ENCODE assay signal across 8 mouse cellular contexts in the genomic region with DNA sequence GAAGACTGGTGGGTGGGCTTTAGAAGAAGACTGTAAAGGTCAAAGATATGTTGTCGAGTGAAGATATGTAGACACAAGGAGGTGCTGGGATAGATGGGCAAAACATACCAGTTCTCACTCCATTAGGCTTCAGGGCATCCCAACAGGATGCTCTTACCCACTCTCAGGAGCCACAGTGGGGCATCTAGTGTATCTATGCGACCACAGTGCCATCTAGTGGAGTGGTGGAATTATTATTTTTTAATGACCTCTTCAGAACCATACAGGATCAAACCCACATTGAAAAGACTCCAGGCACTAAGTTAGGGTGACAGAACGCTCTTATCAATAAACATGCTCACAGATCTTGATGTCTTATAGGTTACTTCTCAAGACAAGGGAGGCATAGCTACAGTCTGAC.
A peak's percentile ranks its signal among the peaks of the same experiment; 100 is the strongest.
DNase-seq lines count a peak whose midpoint lies in the region; ATAC-seq and TF ChIP-seq lines count a peak whose summit lies in the region.

No protein-coding gene starts in this region.

- H3K27ac ChIP-seq in forebrain, embryonic 14.5 days (ENCODE audit: low read depth, low read length): no peak overlapping the region

- no peak overlapping the region for H3K4me2 ChIP-seq in forebrain, embryonic 14.5 days (ENCODE audit: low read length)

- 52% methylated on average over 3 of the region's 3 CpGs for WGBS in forebrain, embryonic 14.5 days
- 21% methylated on average over 3 of the region's 3 CpGs for WGBS in lung, adult 2 months

- TF ChIP-seq CTCF in lung, adult 2 months (IDR thresholded peaks at IDR 0.05; ENCODE audit: insufficient read depth, low read length): peak; percentile 44

- H3K36me3 ChIP-seq in forebrain, embryonic 14.5 days (ENCODE audit: control insufficient read depth, insufficient read depth, low read length): no peaks in the 10 kb centered on the region

- H3K27me3 ChIP-seq in forebrain, embryonic 14.5 days (replicated peaks; ENCODE audit: control insufficient read depth, insufficient read depth, low read length): 0 out of 2 replicates have a peak, but pooled peaks cover 6% of the 10 kb centered on the region

- no peaks in the 10 kb centered on the region for H3K4me1 ChIP-seq in forebrain, embryonic 14.5 days (ENCODE audit: control insufficient read depth, insufficient read depth, low read length)
- no peaks in the 10 kb centered on the region for H3K4me1 ChIP-seq in lung, adult 2 months (ENCODE audit: control insufficient read depth, insufficient read depth, low read length)

- TF ChIP-seq POLR2A in lung, adult 2 months (IDR thresholded peaks at IDR 0.05; ENCODE audit: borderline replicate concordance, extremely low read depth, low read depth, low read length): no peak

- no peak overlapping the region for H3K4me3 ChIP-seq in forebrain, embryonic 14.5 days (ENCODE audit: low read depth, low read length)
- H3K4me3 ChIP-seq in lung, adult 2 months (replicated peaks; ENCODE audit: extremely low read depth, low read depth, low read length): no peak overlapping the region

- no peaks in the 10 kb centered on the region for H3K9me3 ChIP-seq in forebrain, embryonic 14.5 days (replicated peaks; ENCODE audit: control insufficient read depth, low read length)

- DNase-seq in gastrocnemius, postnatal 10 days: peak; percentile 20
- no peak for DNase-seq in gastrocnemius, postnatal 14 days
- DNase-seq in ES-CJ7 (ENCODE audit: low read depth, low spot score): peak; percentile 70
- peak; percentile 64 for DNase-seq in cerebellum, adult 11 months
- peak; percentile 78 for DNase-seq in forebrain, embryonic 14.5 days (ENCODE audit: low spot score)
- peak; percentile 39 to 44 for DNase-seq in kidney, adult 8-10 months
- peak; percentile 15 for DNase-seq in lung, adult 2 months
- peak; percentile 31 for DNase-seq in right cerebral cortex, postnatal 25 days

- ATAC-seq in forebrain, embryonic 14.5 days: peak; percentile 65

- H3K9ac ChIP-seq in forebrain, embryonic 14.5 days (ENCODE audit: low read length): no peak overlapping the region

- intact Hi-C loops in gastrocnemius, postnatal 14 days (cut with DNase I; ENCODE audit: low total_unique reads): loop anchor here (5.0 kb wide), 1 partner anchor 615 kb away; the partner anchor contains the start of gene Kif26b
